Mouse (Mus musculus): ENCODE results near the gene Skida1.
"Not testable (repeated sequence)": the region's sequence is repeated elsewhere in the genome, so short reads cannot be mapped to it uniquely, and the experiment has no call there.

The Skida1 gene

DNA sequence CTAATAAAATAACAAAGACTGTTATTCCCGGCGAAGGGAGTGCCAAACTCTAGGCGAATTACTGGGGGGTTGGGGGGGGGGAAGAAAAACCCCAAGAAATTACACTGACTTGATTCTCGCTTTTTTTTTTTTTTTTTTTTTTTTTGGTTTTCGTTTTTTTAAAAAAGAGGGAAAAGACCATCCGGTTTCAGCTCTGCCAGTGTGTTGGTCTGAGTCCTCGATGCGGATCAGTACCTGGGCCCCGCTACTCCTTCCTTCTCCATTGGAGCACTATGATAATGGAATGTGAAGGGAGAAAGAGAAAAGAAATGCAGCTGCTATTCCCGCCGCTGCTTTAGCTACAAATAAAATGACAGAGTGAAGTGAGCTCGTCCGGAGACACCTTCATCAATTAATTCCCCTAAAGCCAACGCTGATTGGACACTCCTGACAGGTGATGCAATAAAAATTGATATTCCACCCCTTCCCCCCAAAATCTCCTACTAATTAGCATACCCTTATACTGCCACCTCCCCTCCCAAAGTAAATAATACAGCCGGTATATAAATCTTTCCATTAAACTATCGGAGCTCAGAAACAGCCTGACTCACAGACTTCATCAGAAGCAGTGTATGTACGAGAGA is at the start of gene Skida1:
Gene Skida1, minus strand, starts transcription at position 599 of the 623 bp plus-strand sequence.
- no peak for DNase-seq (ENCODE audit: low read depth, low spot score)

GRCm38 (mm10) chr2:18095804-18096203 is 47.0 kb upstream of the Skida1 start:
- no peak for DNase-seq (ENCODE audit: low read depth, low spot score)

GRCm38 (mm10) chr2:18094319-18094718 is 45.5 kb upstream of the Skida1 start:
- no peak for DNase-seq (ENCODE audit: low read depth, low spot score)

GRCm38 (mm10) chr2:18093858-18094257 is 45.0 kb upstream of the Skida1 start:
- DNase-seq (ENCODE audit: low read depth, low spot score): no peak

GRCm38 (mm10) chr2:18087695-18088094 is 38.8 kb upstream of the Skida1 start:
- not testable (repeated sequence) for DNase-seq (ENCODE audit: low read depth, low spot score)

DNA sequence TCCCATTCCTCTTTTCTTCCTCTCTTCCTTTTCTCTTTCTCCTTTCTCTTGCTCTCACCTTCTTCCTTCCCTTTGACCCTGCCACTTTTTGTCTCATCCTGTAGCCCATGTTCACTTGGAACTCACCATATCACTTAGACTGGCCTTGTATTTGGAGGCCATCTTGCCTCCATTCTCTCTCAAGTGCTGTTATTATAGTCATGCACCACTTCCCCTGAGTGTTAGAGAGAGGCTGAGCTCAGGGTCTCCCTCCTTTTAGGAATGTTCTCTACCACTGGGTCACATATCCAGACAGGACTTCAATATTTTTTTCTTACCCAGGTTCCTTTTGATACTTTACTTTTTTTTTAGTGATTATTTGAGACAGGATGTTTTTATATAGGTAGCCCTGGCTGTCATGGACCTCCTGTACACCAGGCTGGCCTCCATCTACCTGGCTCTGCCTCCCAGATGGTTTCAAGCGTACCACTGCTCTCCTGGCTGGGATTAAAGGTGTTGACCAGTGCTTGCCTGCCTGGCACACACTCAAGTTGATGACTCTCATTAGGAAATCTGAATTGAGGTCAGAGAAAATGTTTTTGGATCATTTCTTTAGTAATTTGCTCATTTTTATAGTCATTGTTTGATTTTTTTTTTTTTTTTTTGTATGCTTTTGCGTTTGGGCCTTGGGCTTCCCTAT is 31.5 kb upstream of the Skida1 start:
- no peak for DNase-seq (ENCODE audit: low read depth, low spot score)

DNA sequence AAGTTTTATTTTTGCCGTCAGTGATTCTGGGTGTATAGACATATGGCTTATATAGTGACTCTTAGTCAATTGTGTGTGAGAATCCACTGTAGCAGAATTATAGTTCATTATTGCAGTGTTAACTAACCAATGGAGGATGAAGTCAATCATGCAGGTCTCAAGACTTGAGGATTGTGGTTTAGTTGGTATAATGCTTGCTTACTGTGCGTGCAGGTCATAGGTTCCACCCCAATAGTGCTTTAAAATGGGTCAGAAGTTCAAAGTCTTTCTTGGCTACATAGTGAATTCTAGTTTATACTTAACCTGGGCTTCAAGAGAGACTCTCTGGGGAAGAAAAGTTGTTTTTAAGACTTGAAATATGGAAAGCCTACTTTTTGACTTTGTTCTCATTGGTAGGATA is 23.1 kb upstream of the Skida1 start:
- DNase-seq (ENCODE audit: low read depth, low spot score): no peak

DNA sequence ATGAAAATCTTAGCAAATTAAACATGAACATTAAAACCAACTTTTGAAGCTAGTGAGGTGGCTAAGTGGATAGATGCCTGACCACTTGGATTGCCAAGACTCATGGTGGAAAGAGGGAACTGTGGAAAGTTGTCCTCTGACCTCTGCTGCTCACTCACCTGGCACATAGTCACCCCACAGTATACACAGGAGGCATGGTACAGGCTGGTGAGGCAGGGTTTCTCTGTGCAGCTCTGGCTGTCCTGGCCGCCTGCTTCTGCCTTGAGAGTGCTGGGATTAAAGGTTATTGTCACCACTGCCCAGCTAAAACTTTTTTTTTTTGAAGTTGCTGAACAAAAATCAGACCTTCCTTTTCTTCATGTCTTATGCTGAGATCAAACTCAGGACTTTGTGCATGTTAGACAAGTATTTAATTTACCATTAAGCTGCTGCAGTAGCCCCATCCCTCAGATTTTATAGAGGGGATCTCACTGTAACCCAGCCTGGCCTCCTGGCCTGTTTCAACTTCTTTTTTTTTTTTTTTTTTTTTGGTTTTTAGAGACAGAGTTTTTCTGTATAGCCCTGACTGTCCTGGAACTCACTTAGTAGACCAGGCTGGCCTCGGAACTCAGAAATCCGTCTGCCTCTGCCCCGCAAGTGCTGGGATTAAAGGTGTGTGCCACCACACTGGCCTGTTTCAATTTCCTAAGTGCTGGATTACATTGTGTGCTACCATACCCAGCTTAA is 19.4 kb upstream of the Skida1 start:
- DNase-seq (ENCODE audit: low read depth, low spot score): no peak

DNA sequence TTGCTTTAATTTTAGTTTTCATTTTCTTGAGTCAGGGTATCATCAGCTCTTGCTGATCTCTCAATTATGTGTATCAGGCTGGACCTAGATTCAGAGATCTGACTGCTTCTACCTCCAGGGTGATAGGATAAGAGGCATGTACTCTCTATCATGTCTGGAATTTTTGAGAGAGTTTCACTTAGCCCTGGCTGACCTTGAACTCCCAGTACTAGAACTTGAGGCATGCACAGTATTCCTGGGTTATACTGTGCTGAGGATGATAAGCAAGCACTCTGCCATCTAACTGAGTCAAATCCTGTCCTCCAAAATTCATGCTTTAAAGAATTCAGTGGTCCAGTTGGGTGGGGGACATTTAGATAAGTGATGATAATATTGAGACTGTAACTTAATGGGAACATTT is 17.6 kb upstream of the Skida1 start:
- no peak for DNase-seq (ENCODE audit: low read depth, low spot score)

DNA sequence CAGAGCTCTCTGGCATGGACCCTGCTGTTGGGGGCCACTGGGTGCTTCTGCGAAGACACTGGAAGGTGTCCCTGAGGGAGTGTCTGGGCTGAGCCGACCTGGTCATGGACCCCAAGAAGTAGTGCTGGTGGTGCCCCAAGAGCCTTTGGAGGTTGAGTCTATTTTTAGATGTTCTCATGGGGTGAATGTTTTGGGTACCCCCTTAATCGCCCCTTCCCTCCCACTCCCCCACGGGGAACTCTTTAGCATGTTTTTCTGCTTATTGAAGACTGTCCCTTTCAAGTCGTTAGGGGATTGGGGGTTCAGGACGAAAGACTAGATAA is 16.8 kb upstream of the Skida1 start:
- DNase-seq (ENCODE audit: low read depth, low spot score): no peak

DNA sequence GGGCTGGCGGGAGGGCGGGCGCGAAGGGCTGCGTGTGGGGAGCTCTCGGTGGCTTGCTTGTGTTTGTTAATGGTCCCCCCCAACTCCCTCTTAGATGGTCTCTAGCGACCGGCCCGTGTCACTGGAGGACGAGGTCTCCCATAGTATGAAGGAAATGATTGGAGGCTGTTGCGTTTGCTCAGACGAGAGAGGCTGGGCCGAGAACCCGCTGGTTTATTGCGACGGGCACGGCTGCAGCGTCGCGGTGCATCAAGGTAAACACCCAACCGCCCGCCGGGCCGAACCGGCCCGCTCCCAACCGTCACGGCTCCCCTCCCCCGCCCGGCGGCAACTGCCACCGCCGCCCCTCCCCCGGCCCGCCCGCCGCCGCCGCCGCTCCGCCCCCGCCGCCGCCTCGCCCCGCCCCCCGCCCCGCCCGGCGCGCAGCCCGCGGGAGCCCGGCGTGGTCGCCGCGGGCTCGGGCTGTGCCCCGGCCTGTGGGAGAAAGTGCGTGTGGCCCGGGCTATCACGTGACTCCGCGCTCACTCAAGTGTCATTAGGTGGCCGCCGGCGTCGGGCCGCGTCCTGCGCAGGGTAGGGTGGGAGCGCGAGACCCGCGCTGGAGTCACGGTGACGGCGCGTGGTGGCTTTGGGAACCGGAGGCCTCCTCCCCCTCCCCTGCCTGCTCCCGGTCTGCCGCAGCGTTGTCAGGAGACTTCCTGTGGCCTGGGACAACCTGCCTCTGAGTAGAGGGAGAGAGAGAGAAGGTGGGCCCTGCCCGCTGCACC is 16.3 kb upstream of the Skida1 start:
- no peak for DNase-seq (ENCODE audit: low read depth, low spot score)

DNA sequence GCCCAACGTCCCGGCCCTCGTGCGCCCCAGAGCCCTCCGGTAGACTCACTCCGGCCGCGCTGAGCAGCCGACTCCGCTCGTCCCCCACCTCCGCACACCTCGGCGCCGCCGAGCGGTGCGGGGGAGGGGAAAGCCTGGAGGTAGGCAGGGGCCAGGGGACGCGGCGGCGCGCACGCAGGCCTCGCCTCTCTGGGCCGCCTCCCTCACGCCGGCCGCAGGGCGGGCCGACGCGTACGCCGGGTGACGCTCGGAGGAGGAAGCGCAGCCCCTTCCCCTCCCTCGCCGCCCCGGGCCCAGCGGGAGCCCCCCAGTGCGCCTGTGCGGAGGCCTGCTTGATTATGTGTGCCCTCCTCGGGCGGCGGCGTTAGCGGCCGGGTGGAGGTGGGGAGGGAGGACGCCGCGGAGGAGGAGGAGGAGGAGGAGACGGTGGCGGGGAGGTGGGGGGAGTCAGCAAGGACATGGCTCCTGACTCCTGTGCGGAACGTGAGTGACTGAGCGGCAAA is 15.6 kb upstream of the Skida1 start:
- DNase-seq (ENCODE audit: low read depth, low spot score): no peak

DNA sequence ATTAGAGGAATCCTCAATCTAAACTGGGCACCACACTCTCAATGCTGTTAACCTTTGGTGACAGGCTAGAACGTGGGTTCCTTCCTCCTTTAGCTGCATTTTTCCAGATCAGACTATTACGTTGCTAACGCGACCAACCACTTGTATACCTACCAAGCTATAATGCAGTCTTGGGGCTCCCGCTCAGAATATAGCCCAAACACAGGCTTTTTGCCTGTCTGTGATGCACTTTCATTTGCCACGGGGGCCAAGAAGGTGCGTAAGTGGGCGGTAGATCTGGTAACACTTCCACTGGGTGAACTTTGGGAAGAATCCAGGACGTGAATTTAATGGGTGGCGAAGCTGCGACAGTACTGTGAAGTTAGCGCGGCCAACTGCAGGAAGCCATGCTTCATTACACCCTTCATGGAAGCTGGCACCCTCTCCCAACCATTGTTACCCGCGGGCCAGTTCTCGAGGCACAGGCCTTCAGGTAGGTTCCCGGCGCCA is 15.0 kb upstream of the Skida1 start:
- DNase-seq (ENCODE audit: low read depth, low spot score): no peak

GRCm38 (mm10) chr2:18060396-18060795 is 11.5 kb upstream of the Skida1 start:
- DNase-seq (ENCODE audit: low read depth, low spot score): no peak

DNA sequence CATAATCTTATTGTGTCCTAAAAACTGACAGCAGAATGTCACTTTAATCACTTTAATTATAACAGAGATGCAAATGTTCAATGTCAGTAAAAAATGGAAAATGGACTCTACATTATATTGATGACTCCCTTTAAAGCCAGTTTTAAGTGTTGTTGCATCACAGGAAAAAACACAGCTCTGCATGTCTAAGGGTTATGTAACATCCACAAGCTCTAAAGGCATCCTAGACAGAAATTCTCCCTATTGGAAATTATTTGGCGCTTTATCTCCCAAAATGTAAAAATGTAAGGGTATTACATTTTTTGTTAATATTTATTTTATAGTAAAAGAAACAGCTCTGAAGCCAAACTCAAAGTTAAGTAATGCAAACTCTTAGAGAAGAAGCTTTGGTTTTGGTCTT is 11.0 kb upstream of the Skida1 start:
- no peak for DNase-seq (ENCODE audit: low read depth, low spot score)

GRCm38 (mm10) chr2:18059063-18059462 is 10.2 kb upstream of the Skida1 start:
- DNase-seq (ENCODE audit: low read depth, low spot score): no peak

GRCm38 (mm10) chr2:18058146-18058708 is 9.4 kb upstream of the Skida1 start:
- no peak for DNase-seq (ENCODE audit: low read depth, low spot score)

DNA sequence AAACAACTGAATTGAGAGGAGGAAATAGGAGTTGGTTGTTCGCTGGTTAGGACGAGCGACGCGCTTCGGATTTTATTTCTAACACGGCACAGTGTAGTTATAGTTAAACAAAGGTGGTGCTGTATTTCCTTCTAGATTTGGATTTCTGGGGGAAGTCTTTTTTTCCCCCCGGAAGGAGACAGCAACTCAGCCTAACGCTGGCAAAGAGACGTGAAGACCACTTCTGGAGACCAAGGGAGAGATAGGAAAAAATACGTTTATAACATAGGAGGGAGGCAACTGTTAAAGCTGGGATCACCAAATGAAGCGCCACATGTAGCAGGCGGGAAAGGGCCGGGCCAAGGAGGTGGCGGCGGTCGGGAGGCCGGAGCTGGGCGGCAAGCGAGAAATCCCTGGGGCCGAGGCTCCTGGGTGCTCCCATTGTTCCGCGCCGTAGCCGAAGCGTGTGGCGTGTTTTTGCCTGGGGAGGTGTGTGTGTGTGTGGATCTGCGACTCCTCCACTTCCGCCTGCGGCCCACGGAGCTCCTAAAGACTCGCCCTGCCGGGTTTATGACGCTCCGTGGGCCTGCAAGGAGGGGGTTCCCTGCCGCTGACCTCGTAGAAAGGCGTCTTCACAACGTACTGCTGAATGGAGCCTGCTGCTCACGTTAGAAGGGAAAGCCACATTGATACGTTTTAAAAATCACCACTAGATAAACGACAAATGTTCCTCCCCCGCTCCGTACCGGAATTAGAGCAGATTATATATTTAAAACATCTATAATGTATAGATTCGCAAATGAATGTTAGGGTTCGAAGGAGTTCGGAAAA is 8.7 kb upstream of the Skida1 start:
- DNase-seq (ENCODE audit: low read depth, low spot score): no peak

GRCm38 (mm10) chr2:18056786-18057255 is 8.0 kb upstream of the Skida1 start:
- DNase-seq (ENCODE audit: low read depth, low spot score): no peak

GRCm38 (mm10) chr2:18055929-18056785 is 7.3 kb upstream of the Skida1 start:
- DNase-seq (ENCODE audit: low read depth, low spot score): no peak

Data from WW6 (cell line).